Mouse (Mus musculus) E14TG2a.4 (cell line): Measurements from ENCODE around the gene Olfr994.

Source experiments
- CTCF ChIP-seq: conservative IDR thresholded peaks from 2 replicates; pipeline ENCODE4 v1.5.1; 2014; ENCODE audit warnings: low read length
- NANOG ChIP-seq: IDR thresholded peaks from 2 replicates; pipeline ENCODE4 v1.6.1; 2014; ENCODE audit warnings: borderline replicate concordance, low read length, mixed read lengths
- POU5F1 ChIP-seq: IDR thresholded peaks from 2 replicates; pipeline ENCODE4 v1.6.1; 2014; ENCODE audit warnings: low read length, borderline replicate concordance

GRCm38 (mm10) chr2:85436351-85436750 lies at the start of gene Olfr994:
- TF ChIP-seq CTCF (no peak), NANOG (no peak), POU5F1 (no peak)
